ENCODE assay signal across 9 mouse cellular contexts in genomic region chr12:17666616-17667015, GRCm38 (mm10). TPM values are rescaled to one million over a fixed set of nuclear protein-coding genes. Genes with fewer than 3 reads are reported as not detected.
DNase-seq lines count a peak whose midpoint lies in the region; ATAC-seq and TF ChIP-seq lines count a peak whose summit lies in the region.
"Had no signal": no experiment of that assay in that cellular context is flagged by ENCODE, and none has a peak within 500 bp of the region (broad histone marks: within the 10 kb centered on the region; RNA-seq: fewer than 3 reads in every experiment).

No protein-coding gene starts in this region.

- DNase-seq in forebrain, postnatal 0 days: no peak
- DNase-seq in induced T-regulatory cell, adult 2 months (ENCODE audit: low read depth): peak; percentile 40
- DNase-seq in lung, adult 2 months: peak; percentile 27
- peak; percentile 42 to 51 for DNase-seq in thymus, postnatal 36 days
- no peak for DNase-seq in layer of hippocampus, postnatal 25 days (ENCODE audit: extremely low spot score in 1 of 2, low spot score in 1 of 2)
- no peak for DNase-seq in left cerebral cortex, postnatal 10 days (ENCODE audit: extremely low spot score in 1 of 2, low spot score in 2 of 2)

- H3K4me3 ChIP-seq in forebrain, postnatal 0 days (ENCODE audit: low read depth, low read length): no peak overlapping the region
- no peak overlapping the region for H3K4me3 ChIP-seq in forebrain, embryonic 15.5 days
- H3K4me3 ChIP-seq in lung, adult 2 months (replicated peaks; ENCODE audit: extremely low read depth, low read depth, low read length): no peak overlapping the region

- TF ChIP-seq CTCF in forebrain, postnatal 0 days (IDR thresholded peaks at IDR 0.05; ENCODE audit: low read depth): peak; percentile 24; the same call in 1 of the 2 replicates
- TF ChIP-seq CTCF in lung, adult 2 months (IDR thresholded peaks at IDR 0.05; ENCODE audit: insufficient read depth, low read length): peak; percentile 70

- no peak for ATAC-seq in forebrain, postnatal 0 days
- no peak for ATAC-seq in forebrain, embryonic 15.5 days (replicated peaks)
- peak; percentile 68 for ATAC-seq in CD4-positive, CD25-positive, alpha-beta regulatory T cell, adult 4 months

- H3K4me2 ChIP-seq in forebrain, postnatal 0 days (ENCODE audit: low read depth): no peak overlapping the region
- H3K4me2 ChIP-seq in forebrain, embryonic 15.5 days (replicated peaks): no peak overlapping the region

- no peak overlapping the region for H3K9ac ChIP-seq in forebrain, postnatal 0 days
- no peak overlapping the region for H3K9ac ChIP-seq in forebrain, embryonic 15.5 days (replicated peaks)

- no peak overlapping the region for H3K27ac ChIP-seq in forebrain, postnatal 0 days (ENCODE audit: low read depth, low read length)
- no peak overlapping the region for H3K27ac ChIP-seq in forebrain, embryonic 15.5 days (replicated peaks)

- no peaks in the 10 kb centered on the region for H3K36me3 ChIP-seq in forebrain, postnatal 0 days (ENCODE audit: insufficient read depth)
- H3K36me3 ChIP-seq in forebrain, embryonic 15.5 days: no peaks in the 10 kb centered on the region
- H3K36me3 ChIP-seq: G1E had no signal

- no peaks in the 10 kb centered on the region for H3K4me1 ChIP-seq in forebrain, postnatal 0 days (ENCODE audit: insufficient read depth)
- H3K4me1 ChIP-seq in forebrain, embryonic 15.5 days: no peaks in the 10 kb centered on the region
- H3K4me1 ChIP-seq in lung, adult 2 months (ENCODE audit: control insufficient read depth, insufficient read depth, low read length): no peaks in the 10 kb centered on the region

- TF ChIP-seq POLR2A in lung, adult 2 months (IDR thresholded peaks at IDR 0.05; ENCODE audit: borderline replicate concordance, extremely low read depth, low read depth, low read length): no peak

- intact Hi-C loops in left cerebral cortex, postnatal 10 days (cut with DNase I): no loop called here

- 87% methylated on average over 2 of the region's 2 CpGs for WGBS in forebrain, postnatal 0 days
- 85% methylated on average over 2 of the region's 2 CpGs for WGBS in forebrain, embryonic 15.5 days
- 57% methylated on average over 2 of the region's 2 CpGs for WGBS in lung, adult 2 months

- H3K9me3 ChIP-seq in forebrain, postnatal 0 days (ENCODE audit: low read length): no peaks in the 10 kb centered on the region
- no peaks in the 10 kb centered on the region for H3K9me3 ChIP-seq in forebrain, embryonic 15.5 days

- H3K27me3 ChIP-seq in forebrain, postnatal 0 days (ENCODE audit: insufficient read depth, low read length): no peaks in the 10 kb centered on the region
- no peaks in the 10 kb centered on the region for H3K27me3 ChIP-seq in forebrain, embryonic 15.5 days

RNA-seq across cellular contexts. Expression of gene Hpcal1, which starts 24.0 kb away (rescaled TPM):
- 27.7 and 46.9 TPM in 2 replicates for total RNA-seq in forebrain, postnatal 0 days (2014; rRNA removed)
- polyA plus RNA-seq in forebrain, postnatal 0 days (2015; fragmentation: Nextera tagmentation; extraction: Ambion mirVana): 47.1 and 76.7 TPM in 2 replicates
- 30.5 and 36.1 TPM in 2 replicates for polyA plus RNA-seq in forebrain, embryonic 15.5 days (2015; fragmentation: Nextera tagmentation; extraction: Ambion mirVana)
- 10 to 100 TPM; 71.5 to 87.9 TPM for polyA plus RNA-seq in CD4-positive, CD25-positive, alpha-beta regulatory T cell, adult 4 months (2017; shearing (Covaris generic))
- polyA plus RNA-seq in lung, adult 2 months (2012; rRNA removed): 188 and 222 TPM in 2 replicates
- 10 to 100 TPM; 54.9 to 65.3 TPM for total RNA-seq in layer of hippocampus, postnatal 25 days (2021)
- 10 to 100 TPM; 54.8 to 66.9 TPM for total RNA-seq in left cerebral cortex, postnatal 10 days (2021)
- total RNA-seq: G1E had no signal
- polyA plus RNA-seq: G1E had no signal

Comparison
In these comparisons a context has a peak if more than half of its experiments do, and no peak if none do; other contexts are left out.
1. DNase-seq: peak in induced T-regulatory cell, adult 2 months (single experiment), lung, adult 2 months (single experiment) and thymus, postnatal 36 days (2 of 2); none in forebrain, postnatal 0 days (single experiment), layer of hippocampus, postnatal 25 days (0 of 2) and left cerebral cortex, postnatal 10 days (0 of 2).